Mouse (Mus musculus) small intestine, adult 2 months (tissue): ENCODE results near the gene B130006D01Rik.

Source experiments
- CTCF ChIP-seq: fragments of 200-500 bp; IDR thresholded peaks from 2 replicates; pipeline ENCODE4 v1.5.1; 2012; ENCODE audit warnings: low read depth, mild to moderate bottlenecking, control low read depth, inconsistent platforms, low read length, moderate library complexity, mixed read lengths; ENCODE audit not compliant: insufficient replicate concordance, insufficient read length; ENCODE audit errors: extremely low read depth
- POLR2A ChIP-seq: fragments of 200-500 bp; IDR thresholded peaks from 2 replicates; pipeline ENCODE4 v1.6.1; 2012; ENCODE audit warnings: low read depth, mild to moderate bottlenecking, control low read depth, inconsistent platforms, low read length, moderate library complexity

GRCm38 (mm10) chr11:95710478-95710877 lies 12.9 kb upstream of the B130006D01Rik start:
- TF ChIP-seq CTCF (no peak), POLR2A (no peak)
